Mouse (Mus musculus) Patski (cell line): ENCODE measurements around the gene Rpl3. TPM values are rescaled to one million over a fixed set of nuclear protein-coding genes. Genes with fewer than 3 reads are reported as not detected.

Experiments
- ATAC-seq: fragments of 100-300 bp; one replicate; pipeline ENCODE4 v1.8.0; 2021
- CTCF ChIA-PET: fragments of 350-600 bp; sonication (Branson Sonifier 250); formaldehyde crosslinking; loops from one replicate; lab custom pipeline; 2022; ENCODE audit warnings: inconsistent platforms; lab: Charles Lee
- POLR2A ChIA-PET: fragments of 350-600 bp; sonication (Branson Sonifier 250); formaldehyde crosslinking; loops from one replicate; lab custom pipeline; 2022; ENCODE audit warnings: antibody characterized with exemption, inconsistent platforms; lab: Charles Lee
- DNase-seq: peaks from one replicate; pipeline ENCODE4 v3.0.0-alpha.2; 2011; ENCODE audit warnings: low read depth, low spot score
- H3K27me3 ChIP-seq: fragments of 371-371 bp; one replicate; pipeline ENCODE4 v1.5.1; 2021
- CTCF ChIP-seq: fragments of 100-300 bp; IDR thresholded peaks from one replicate; pipeline ENCODE4 v1.5.1; 2021
- in situ Hi-C: fragments of 300-500 bp; cut with MboI; formaldehyde crosslinking; loops from 3 replicates; pipeline ENCODE4 v1.11.1; 2018; ENCODE audit warnings: low pct_unique_long_range_greater_than_20kb, mixed read lengths
- polyA plus RNA-seq: library from polyadenylated mRNA; unstranded; gene quantifications from one replicate; pipeline ENCODE4 v1.2.3, GENCODE M21; 2021

Gene Rpl3
- polyA plus RNA-seq, 1 experiment from 2014 or later: 938 TPM

GRCm38 (mm10) chr15:80092599-80092998 lies 931 bp upstream of the Rpl3 start:
- ATAC-seq: no peak
- POLR2A ChIA-PET: interaction anchor here (0.6 to 0.7 kb wide), 2 partner anchors 8 to 10 kb away, joined by 3 read pairs; no protein-coding TSS in a partner anchor
- in situ Hi-C loops: no loop called here
- no peak for TF ChIP-seq CTCF
- no peak for DNase-seq
- CTCF ChIA-PET: interaction anchor here (0.8 kb wide), 1 partner anchor 26 kb away, joined by 3 read pairs; no protein-coding TSS in a partner anchor
- no peaks in the 10 kb centered on the region for H3K27me3 ChIP-seq

GRCm38 (mm10) chr15:80092041-80092441 lies 373 bp upstream of the Rpl3 start:
- POLR2A ChIA-PET: interaction anchor here (0.6 to 1.7 kb wide), 2 partner anchors 8 to 42 kb away, joined by 3 to 4 read pairs; no protein-coding TSS in a partner anchor
- no peak for DNase-seq
- no peak for TF ChIP-seq CTCF
- H3K27me3 ChIP-seq: no peaks in the 10 kb centered on the region
- ATAC-seq: no peak
- in situ Hi-C loops: no loop called here
- CTCF ChIA-PET: interaction anchor here (0.8 to 1.6 kb wide), 2 partner anchors 8 to 26 kb away, joined by 3 to 5 read pairs; no protein-coding TSS in a partner anchor

GRCm38 (mm10) chr15:80090741-80091120 lies 937 bp downstream of the Rpl3 start:
- in situ Hi-C loops: no loop called here
- TF ChIP-seq CTCF: no peak
- ATAC-seq (no peak), DNase-seq (no peak)
- POLR2A ChIA-PET: interaction anchor here (1.7 kb wide), 1 partner anchor 43 kb away, joined by 4 read pairs; no protein-coding TSS in a partner anchor
- H3K27me3 ChIP-seq: no peaks in the 10 kb centered on the region
- CTCF ChIA-PET: interaction anchor here (0.7 to 1.6 kb wide), 5 partner anchors 9 to 79 kb away, joined by 3 to 5 read pairs (median 4); no protein-coding TSS in a partner anchor

- CTCF ChIA-PET: interaction anchor here (1.1 to 1.3 kb wide), 2 partner anchors 70 to 80 kb away, joined by 3 to 5 read pairs; no protein-coding TSS in a partner anchor
- POLR2A ChIA-PET: no interaction called here
- TF ChIP-seq CTCF: no peak
- H3K27me3 ChIP-seq: no peaks in the 10 kb centered on the region
- ATAC-seq (no peak), DNase-seq (no peak)
- in situ Hi-C loops: no loop called here
Observed at GRCm38 (mm10) chr15:80090155-80090554, 1.5 kb downstream of the Rpl3 start.

- H3K27me3 ChIP-seq: no peaks in the 10 kb centered on the region
- CTCF ChIA-PET: interaction anchor here (0.6 to 1.8 kb wide), 5 partner anchors 10 to 143 kb away, joined by 3 to 6 read pairs (median 4); no protein-coding TSS in a partner anchor
- no peak for TF ChIP-seq CTCF
- DNase-seq (no peak), ATAC-seq (no peak)
- POLR2A ChIA-PET: interaction anchor here (0.6 to 0.7 kb wide), 6 partner anchors 7 to 529 kb away, joined by 3 to 7 read pairs (median 5); no protein-coding TSS in a partner anchor
- in situ Hi-C loops: loop anchor here (10.0 kb wide), 1 partner anchor 344 kb away; the partner anchor contains the start of gene Sun2
Observed at GRCm38 (mm10) chr15:80088637-80089036, 3.0 kb downstream of the Rpl3 start.

- ATAC-seq (no peak), DNase-seq (no peak)
- POLR2A ChIA-PET: no interaction called here
- CTCF ChIA-PET: no interaction called here
- no peaks in the 10 kb centered on the region for H3K27me3 ChIP-seq
- in situ Hi-C loops: loop anchor here (10.0 kb wide), 1 partner anchor 343 kb away; the partner anchor contains the start of gene Sun2
- TF ChIP-seq CTCF: no peak
Observed at GRCm38 (mm10) chr15:80087406-80088012, 4.2 kb downstream of the Rpl3 start.

GRCm38 (mm10) chr15:80083740-80084139 lies 7.9 kb downstream of the Rpl3 start:
- POLR2A ChIA-PET: interaction anchor here (2.6 kb wide), 1 partner anchor 11 kb away, joined by 11 read pairs; no protein-coding TSS in a partner anchor
- no peak for TF ChIP-seq CTCF

GRCm38 (mm10) chr15:80083276-80083731 lies 8.4 kb downstream of the Rpl3 start:
- ATAC-seq: peak; percentile 73
- in situ Hi-C loops: loop anchor here (10.0 kb wide), 1 partner anchor 339 kb away; the partner anchor contains the start of gene Sun2
- DNase-seq: peak; percentile 96
- CTCF ChIA-PET: interaction anchor here (1.1 to 1.5 kb wide), 2 partner anchors 136 to 142 kb away, joined by 4 read pairs; no protein-coding TSS in a partner anchor
- no peak for TF ChIP-seq CTCF
- no peaks in the 10 kb centered on the region for H3K27me3 ChIP-seq
- POLR2A ChIA-PET: interaction anchor here (0.6 to 2.6 kb wide), 3 partner anchors 11 to 148 kb away, joined by 5 to 11 read pairs (median 8); no protein-coding TSS in a partner anchor

More at GRCm38 (mm10) chr15:80083740-80084139, 7.9 kb downstream of the Rpl3 start:
- in situ Hi-C loops: loop anchor here (10.0 kb wide), 1 partner anchor 339 kb away; the partner anchor contains the start of gene Sun2
- CTCF ChIA-PET: interaction anchor here (1.1 to 1.5 kb wide), 2 partner anchors 137 to 143 kb away, joined by 4 read pairs; no protein-coding TSS in a partner anchor
- no peaks in the 10 kb centered on the region for H3K27me3 ChIP-seq
- ATAC-seq (no peak), DNase-seq (no peak)

- TF ChIP-seq CTCF: no peak
- ATAC-seq (no peak), DNase-seq (no peak)
- ChIA-PET CTCF (interaction anchor here (1.1 to 12.0 kb wide), 5 partner anchors 10 to 142 kb away, joined by 4 to 226 read pairs (median 12); no protein-coding TSS in a partner anchor), POLR2A (interaction anchor here (0.6 to 3.6 kb wide), 11 partner anchors 10 to 147 kb away, joined by 3 to 16 read pairs (median 5); partner anchors contain the start of gene Tab1)
- no peaks in the 10 kb centered on the region for H3K27me3 ChIP-seq
- in situ Hi-C loops: loop anchor here (10.0 kb wide), 1 partner anchor 338 kb away; the partner anchor contains the start of gene Sun2
Observed at GRCm38 (mm10) chr15:80082661-80083275, 8.9 kb downstream of the Rpl3 start.
